Mouse (Mus musculus): ENCODE data around the gene Snx6. TPM values are rescaled to one million over a fixed set of nuclear protein-coding genes. Genes with fewer than 3 reads are reported as not detected.

Snx6 gene
- total and polyA plus RNA-seq, 3 experiments = 33.7 to 42.4 TPM; not detected in 1

- TF ChIP-seq MYB (IDR thresholded peaks at IDR 0.05; ENCODE audit: low read depth, low read length) = no peak
Observed at GRCm38 (mm10) chr12:54844415-54844814, 48.9 kb upstream of the Snx6 start (continued).

DNA sequence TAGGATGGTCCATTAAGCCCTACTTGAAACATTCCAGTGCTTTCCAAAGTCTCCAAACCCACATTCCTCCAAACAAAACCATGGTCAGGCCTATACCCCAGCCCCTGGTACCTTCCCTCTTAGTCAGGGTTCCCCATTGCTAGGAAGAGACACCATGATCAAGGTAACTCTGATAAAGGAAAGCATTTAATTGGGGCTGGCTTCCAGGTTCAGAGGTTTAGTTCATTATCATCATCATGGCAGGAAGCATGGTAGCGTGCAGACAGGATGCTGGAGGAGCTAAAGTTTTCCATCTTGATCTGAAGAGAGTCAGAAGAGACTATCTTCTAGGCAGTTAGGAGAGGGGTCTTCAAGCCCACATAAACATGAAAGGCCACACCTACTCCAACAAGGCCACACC lies 46.1 kb upstream of the Snx6 start:
- no peak for TF ChIP-seq NRF1 (IDR thresholded peaks at IDR 0.05; ENCODE audit: insufficient read depth, low read depth, low read length, poor library complexity, severe bottlenecking)
- no peak for TF ChIP-seq USF2 (IDR thresholded peaks at IDR 0.05; ENCODE audit: borderline replicate concordance in 1 of 2, insufficient read depth in 1 of 2, low read depth in 1 of 2, low read length in 2 of 2)
- TF ChIP-seq MAZ (IDR thresholded peaks at IDR 0.05; ENCODE audit: low read depth, low read length) = no peak
- no peak for TF ChIP-seq USF1 (IDR thresholded peaks at IDR 0.05; ENCODE audit: low read depth, low read length)
- TF ChIP-seq E2F4 (IDR thresholded peaks at IDR 0.05; ENCODE audit: borderline replicate concordance, low read depth, low read length) = no peak
- TF ChIP-seq GABPA (IDR thresholded peaks at IDR 0.05; ENCODE audit: low read depth, low read length) = no peak
- no peak for DNase-seq (ENCODE audit: low read depth, low spot score)
- H3K79me2 ChIP-seq (ENCODE audit: control insufficient read depth, insufficient read depth, low read length, poor library complexity) = no peaks in the 10 kb centered on the region
- no peak overlapping the region for H3K4me3 ChIP-seq (ENCODE audit: control insufficient read depth in 1 of 2, insufficient read depth in 1 of 2, low read depth in 2 of 2, low read length in 2 of 2)
- no peak overlapping the region for H3K27ac ChIP-seq (ENCODE audit: control insufficient read depth, low read depth, low read length)
- no peaks in the 10 kb centered on the region for H3K9me3 ChIP-seq (replicated peaks; ENCODE audit: insufficient read depth, low read length)
- H3K27me3 ChIP-seq (ENCODE audit: control insufficient read depth in 1 of 2, insufficient read depth in 2 of 2, low read length in 2 of 2) = no peaks in the 10 kb centered on the region
- peaks cover 0 to 9% of the 10 kb centered on the region in 2 experiments; a peak in 2 of 4 replicates for H3K36me3 ChIP-seq (ENCODE audit: control insufficient read depth in 1 of 2, insufficient read depth in 2 of 2, low read length in 2 of 2)
- H3K9ac ChIP-seq (ENCODE audit: control insufficient read depth, low read depth, low read length, poor library complexity, severe bottlenecking) = no peak overlapping the region
- H3K4me1 ChIP-seq (ENCODE audit: control insufficient read depth in 1 of 2, insufficient read depth in 2 of 2, low read length in 2 of 2) = peaks cover 4 to 18% of the 10 kb centered on the region in 2 experiments; a peak in 3 of 4 replicates

DNA sequence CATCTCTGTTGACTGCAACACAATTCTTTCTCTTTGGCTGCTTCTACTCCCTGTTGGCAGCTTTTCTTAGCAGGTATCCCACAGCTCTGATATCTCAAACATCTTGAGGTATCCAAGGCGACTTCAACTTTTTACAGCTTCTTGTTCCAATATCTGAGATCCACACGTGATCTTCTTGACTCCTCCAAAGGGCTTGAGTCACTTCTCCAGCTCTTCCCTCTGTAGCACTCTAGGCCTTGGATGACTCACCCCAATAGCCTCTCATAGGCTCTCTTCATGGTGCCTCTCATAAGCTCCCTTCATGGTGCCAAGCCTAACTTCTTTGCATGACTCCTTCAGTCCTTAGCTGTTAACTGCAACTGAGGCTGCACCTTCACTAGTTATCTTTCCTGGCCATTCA lies 44.3 kb upstream of the Snx6 start:
- no peak overlapping the region for H3K9ac ChIP-seq (ENCODE audit: control insufficient read depth, low read depth, low read length, poor library complexity, severe bottlenecking)
- TF ChIP-seq CHD2 (IDR thresholded peaks at IDR 0.05; ENCODE audit: low read length) (no peak), MAX (IDR thresholded peaks at IDR 0.05; ENCODE audit: low read length) (0 out of 2 replicates have a peak, but pooled peaks have one; percentile 25), USF1 (IDR thresholded peaks at IDR 0.05; ENCODE audit: low read depth, low read length) (peak; percentile 64)

GRCm38 (mm10) chr12:54838931-54839330 lies 43.4 kb upstream of the Snx6 start:
- H3K27me3 ChIP-seq (ENCODE audit: control insufficient read depth in 1 of 2, insufficient read depth in 2 of 2, low read length in 2 of 2) = no peaks in the 10 kb centered on the region
- H3K36me3 ChIP-seq (ENCODE audit: control insufficient read depth in 1 of 2, insufficient read depth in 2 of 2, low read length in 2 of 2) = peaks cover 0 to 11% of the 10 kb centered on the region in 2 experiments; a peak in 2 of 4 replicates
- peaks cover 4 to 24% of the 10 kb centered on the region in 2 experiments for H3K4me1 ChIP-seq (ENCODE audit: control insufficient read depth in 1 of 2, insufficient read depth in 2 of 2, low read length in 2 of 2)
- H3K9me3 ChIP-seq (replicated peaks; ENCODE audit: insufficient read depth, low read length) = no peaks in the 10 kb centered on the region
- H3K9ac ChIP-seq (ENCODE audit: control insufficient read depth, low read depth, low read length, poor library complexity, severe bottlenecking) = no peak overlapping the region
- H3K79me2 ChIP-seq (ENCODE audit: control insufficient read depth, insufficient read depth, low read length, poor library complexity) = no peaks in the 10 kb centered on the region
- H3K27ac ChIP-seq (ENCODE audit: control insufficient read depth, low read depth, low read length) = no peak overlapping the region
- no peak overlapping the region for H3K4me3 ChIP-seq (ENCODE audit: control insufficient read depth in 1 of 2, insufficient read depth in 1 of 2, low read depth in 2 of 2, low read length in 2 of 2)
- TF ChIP-seq MYB (IDR thresholded peaks at IDR 0.05; ENCODE audit: low read depth, low read length) (no peak), UBTF (IDR thresholded peaks at IDR 0.05; ENCODE audit: borderline replicate concordance, insufficient read depth, low read depth, low read length) (no peak), ETS1 (IDR thresholded peaks at IDR 0.05; ENCODE audit: low read depth, low read length) (no peak)
- DNase-seq (ENCODE audit: low read depth, low spot score) = no peak

More for the DNA sequence above, 44.3 kb upstream of the Snx6 start:
- Histone ChIP-seq H3K4me1 (ENCODE audit: control insufficient read depth in 1 of 2, insufficient read depth in 2 of 2, low read length in 2 of 2) (peaks cover 6 to 29% of the 10 kb centered on the region in 2 experiments), H3K27me3 (ENCODE audit: control insufficient read depth in 1 of 2, insufficient read depth in 2 of 2, low read length in 2 of 2) (no peaks in the 10 kb centered on the region), H3K79me2 (ENCODE audit: control insufficient read depth, insufficient read depth, low read length, poor library complexity) (no peaks in the 10 kb centered on the region), H3K4me3 (ENCODE audit: control insufficient read depth in 1 of 2, insufficient read depth in 1 of 2, low read depth in 2 of 2, low read length in 2 of 2) (no peak overlapping the region), H3K9me3 (replicated peaks; ENCODE audit: insufficient read depth, low read length) (no peaks in the 10 kb centered on the region), H3K27ac (ENCODE audit: control insufficient read depth, low read depth, low read length) (no peak overlapping the region), H3K36me3 (ENCODE audit: control insufficient read depth in 1 of 2, insufficient read depth in 2 of 2, low read length in 2 of 2) (peaks cover 0 to 13% of the 10 kb centered on the region in 2 experiments; a peak in 2 of 4 replicates)
- peak; percentile 61 for DNase-seq (ENCODE audit: low read depth, low spot score)

Data from MEL (cell line).